Comparison of ENCODE assay signal across 17 mouse cellular contexts in the genomic region with DNA sequence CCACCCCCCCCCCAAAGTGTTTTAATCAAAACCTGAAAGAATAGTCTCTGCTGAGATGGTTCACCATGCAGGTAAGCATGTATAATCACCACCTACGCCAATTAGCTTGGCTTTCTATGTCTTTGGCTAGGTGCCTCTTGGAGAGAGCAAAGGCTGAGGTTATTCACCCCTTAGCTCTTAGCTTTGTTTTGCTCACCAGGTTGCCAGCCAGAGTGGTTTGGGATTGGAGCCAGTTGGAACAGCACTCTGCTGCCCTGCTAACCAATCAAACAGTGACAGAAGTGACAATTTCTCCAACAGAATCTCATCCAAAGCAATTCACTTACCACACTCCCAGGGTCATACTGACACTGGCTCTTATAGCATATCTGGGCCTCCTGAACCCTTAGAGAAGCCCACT.
DNase-seq lines count a peak whose midpoint lies in the region; ATAC-seq lines count a peak whose summit lies in the region.
"Had no signal": no experiment of that assay in that cellular context is flagged by ENCODE, and none has a peak within 500 bp of the region (broad histone marks: within the 10 kb centered on the region; RNA-seq: fewer than 3 reads in every experiment).

No protein-coding gene starts in this region.

- WGBS in liver, embryonic 16.5 days (ENCODE audit: insufficient replicate concordance), result 64% methylated on average over 1 of the region's 1 CpGs
- 86% methylated on average over 1 of the region's 1 CpGs for WGBS in liver, embryonic 11.5 days

- H3K27me3 ChIP-seq in liver, embryonic 16.5 days (ENCODE audit: control insufficient read depth, insufficient read depth, low read depth, low read length), result no peaks in the 10 kb centered on the region
- H3K27me3 ChIP-seq in liver, embryonic 11.5 days (replicated peaks; ENCODE audit: control insufficient read depth, insufficient read depth, low read length), result no peaks in the 10 kb centered on the region
- H3K27me3 ChIP-seq: limb, embryonic 13.5 days; midbrain, embryonic 15.5 days; neural tube, embryonic 12.5 days had no signal

- H3K36me3 ChIP-seq in liver, embryonic 16.5 days (ENCODE audit: control insufficient read depth, insufficient read depth), result no peaks in the 10 kb centered on the region
- H3K36me3 ChIP-seq in liver, embryonic 11.5 days (ENCODE audit: control insufficient read depth, insufficient read depth, low read length), result no peaks in the 10 kb centered on the region
- H3K36me3 ChIP-seq: forebrain, embryonic 10.5 days; limb, embryonic 13.5 days; midbrain, embryonic 15.5 days; neural tube, embryonic 12.5 days had no signal

- no peak overlapping the region for H3K4me2 ChIP-seq in liver, embryonic 16.5 days (ENCODE audit: low read depth, low read length)
- H3K4me2 ChIP-seq in liver, embryonic 11.5 days, result no peak overlapping the region
- H3K4me2 ChIP-seq: hindbrain, embryonic 14.5 days; limb, embryonic 13.5 days; midbrain, embryonic 15.5 days; neural tube, embryonic 12.5 days had no signal

- H3K27ac ChIP-seq in liver, embryonic 16.5 days (ENCODE audit: low read length), result peak overlapping the region; percentile 37; the same call in 1 of the 2 replicates
- H3K27ac ChIP-seq in liver, embryonic 11.5 days (ENCODE audit: low read depth, low read length), result no peak overlapping the region
- H3K27ac ChIP-seq: forebrain, embryonic 10.5 days; heart, adult 2 months; hindbrain, embryonic 14.5 days; limb, embryonic 13.5 days; midbrain, embryonic 15.5 days; neural tube, embryonic 12.5 days had no signal

- H3K4me1 ChIP-seq in liver, embryonic 16.5 days (ENCODE audit: control insufficient read depth, low read depth, low read length), result peaks cover 5% of the 10 kb centered on the region; the same call in 1 of the 2 replicates
- no peaks in the 10 kb centered on the region for H3K4me1 ChIP-seq in liver, embryonic 11.5 days (replicated peaks; ENCODE audit: control insufficient read depth, insufficient read depth, low read length)
- H3K4me1 ChIP-seq: forebrain, embryonic 10.5 days; limb, embryonic 13.5 days; midbrain, embryonic 15.5 days; neural tube, embryonic 12.5 days had no signal

- peak; percentile 59 for ATAC-seq in liver, embryonic 16.5 days (ENCODE audit: low read depth)
- no peak for ATAC-seq in liver, embryonic 11.5 days (replicated peaks; ENCODE audit: low FRiP score)
- ATAC-seq: activated CD4-positive, CD25-positive, alpha-beta regulatory T cell, adult 4 months; midbrain, embryonic 15.5 days had no signal

- intact Hi-C loops in heart, postnatal 25 days (cut with DNase I), result no loop called here

- no peak overlapping the region for H3K9ac ChIP-seq in liver, embryonic 16.5 days (ENCODE audit: low read depth, low read length)
- no peak overlapping the region for H3K9ac ChIP-seq in liver, embryonic 11.5 days (ENCODE audit: low read depth, low read length)
- H3K9ac ChIP-seq: hindbrain, embryonic 14.5 days; limb, embryonic 13.5 days; midbrain, embryonic 15.5 days; neural tube, embryonic 12.5 days had no signal

- no peak overlapping the region for H3K4me3 ChIP-seq in liver, embryonic 16.5 days (ENCODE audit: low read depth, low read length)
- H3K4me3 ChIP-seq in liver, embryonic 11.5 days (ENCODE audit: low read depth, low read length), result no peak overlapping the region
- H3K4me3 ChIP-seq: forebrain, embryonic 10.5 days; heart, adult 2 months; limb, embryonic 13.5 days; midbrain, embryonic 15.5 days; neural tube, embryonic 12.5 days had no signal

- DNase-seq in heart, adult 18-20 months, result peak; percentile 24 to 33
- DNase-seq in heart, postnatal 25 days (ENCODE audit: low spot score), result no peak
- DNase-seq in liver, embryonic 11.5 days (ENCODE audit: low spot score), result no peak
- DNase-seq in fat pad, adult 2 months (ENCODE audit: extremely low read depth, low read depth, low spot score), result peak; percentile 30
- DNase-seq in kidney, postnatal 25 days, result peak; percentile 56 to 78
- no peak for DNase-seq in left cerebral cortex, adult 18-20 months (ENCODE audit: low spot score in 2 of 2)
- no peak for DNase-seq in spleen, postnatal 14 days (ENCODE audit: low spot score in 2 of 2)
- DNase-seq: cerebellum, postnatal 25 days; right cerebral cortex, postnatal 4 days had no signal

- no peaks in the 10 kb centered on the region for H3K9me3 ChIP-seq in liver, embryonic 16.5 days (replicated peaks; ENCODE audit: control insufficient read depth, low read length)
- no peaks in the 10 kb centered on the region for H3K9me3 ChIP-seq in liver, embryonic 11.5 days (ENCODE audit: control insufficient read depth, low read length)
- H3K9me3 ChIP-seq: forebrain, embryonic 10.5 days; limb, embryonic 13.5 days; midbrain, embryonic 15.5 days; neural tube, embryonic 12.5 days had no signal

Comparison
In these comparisons a context has a peak if more than half of its experiments do, and no peak if none do; other contexts are left out.
1. DNase-seq: peak in heart, adult 18-20 months (2 of 2), fat pad, adult 2 months (single experiment) and kidney, postnatal 25 days (2 of 2); none in heart, postnatal 25 days (single experiment), liver, embryonic 11.5 days (single experiment), left cerebral cortex, adult 18-20 months (0 of 2) and spleen, postnatal 14 days (0 of 2).